Mouse (Mus musculus) brain, adult 10 weeks (tissue): ENCODE data around the gene Gm20850. TPM values are rescaled to one million over a fixed set of nuclear protein-coding genes. Genes with fewer than 3 reads are reported as not detected.

Experiments used
- polyA plus RNA-seq: library from polyadenylated mRNA; stranded (reverse); fragments of 350-450 nt; fragmentation: Illumina TruSeq; extraction: RNeasy Lipid Tissue Mini Kit (QIAGEN cat#74804); gene quantifications from one replicate; pipeline ENCODE4 v1.2.3, GENCODE M21; 2015; ENCODE audit warnings: low read depth, low replicate concordance

Gm20850 gene
- polyA plus RNA-seq, result not detected

DNA sequence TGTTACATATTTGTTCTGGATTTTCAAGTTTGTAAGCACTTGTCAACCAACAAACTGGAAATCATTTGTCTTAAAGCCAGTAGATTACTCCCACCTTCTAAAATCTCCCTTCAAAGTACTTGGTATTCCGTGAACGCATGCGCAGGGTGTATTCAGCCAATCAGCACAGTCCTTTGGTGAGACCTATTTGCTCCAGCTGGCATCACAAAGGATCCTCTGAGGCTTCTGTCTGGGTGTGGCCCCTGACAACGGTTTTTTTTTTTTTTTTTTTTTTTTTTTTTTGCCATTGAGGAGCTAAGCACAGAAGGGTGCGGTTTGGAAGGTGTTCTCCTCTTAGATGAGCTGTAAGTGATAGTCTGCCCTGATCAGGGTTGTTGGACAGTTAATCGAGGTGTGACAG lies at the start of gene Gm20850:
Gm20850 (plus strand) TSS at position 301 of the 400 bp plus-strand sequence.

